Mouse (Mus musculus): ENCODE results near the gene Naglu. TPM values are rescaled to one million over a fixed set of nuclear protein-coding genes. Genes with fewer than 3 reads are reported as not detected.

Gene Naglu
- polyA plus RNA-seq, 1 experiment: 7.3 TPM

- H3K4me3 ChIP-seq (ENCODE audit: low read depth, low read length): no peak overlapping the region
- H3K4me1 ChIP-seq (ENCODE audit: control insufficient read depth, insufficient read depth, low read length): peaks cover 3% of the 10 kb centered on the region
- H3K27me3 ChIP-seq (ENCODE audit: control insufficient read depth, insufficient read depth, low read length, poor library complexity, severe bottlenecking): no peaks in the 10 kb centered on the region
- peak overlapping the region; percentile 62; the same call in 1 of the 2 replicates for H3K27ac ChIP-seq (ENCODE audit: insufficient read depth, low read length)
- no peak for TF ChIP-seq CTCF (IDR thresholded peaks at IDR 0.05; ENCODE audit: low read depth, low read length)
- peak overlapping the region; percentile 74; the same call in 1 of the 2 replicates for H3K9ac ChIP-seq (ENCODE audit: low read depth, poor library complexity, severe bottlenecking)
- H3K36me3 ChIP-seq (ENCODE audit: control insufficient read depth, insufficient read depth, low read length, poor library complexity, severe bottlenecking): peaks cover 22% of the 10 kb centered on the region
- H3K9me3 ChIP-seq (replicated peaks; ENCODE audit: control insufficient read depth, insufficient read depth, low read length, poor library complexity, severe bottlenecking): no peaks in the 10 kb centered on the region
These were observed 16.5 kb downstream of the Naglu start for GRCm38 (mm10) chr11:101086323-101086674.

- peaks cover 3% of the 10 kb centered on the region for H3K4me1 ChIP-seq (ENCODE audit: control insufficient read depth, insufficient read depth, low read length)
- peak within 1 kb of the TSS; percentile 68 for H3K4me3 ChIP-seq (ENCODE audit: low read depth, low read length)
- peak within 1 kb of the TSS; percentile 62 for H3K27ac ChIP-seq (ENCODE audit: insufficient read depth, low read length)
- no peaks in the 10 kb centered on the region for H3K9me3 ChIP-seq (replicated peaks; ENCODE audit: control insufficient read depth, insufficient read depth, low read length, poor library complexity, severe bottlenecking)
- H3K27me3 ChIP-seq (ENCODE audit: control insufficient read depth, insufficient read depth, low read length, poor library complexity, severe bottlenecking): no peaks in the 10 kb centered on the region
- peak within 1 kb of the TSS; percentile 74 for H3K9ac ChIP-seq (ENCODE audit: low read depth, poor library complexity, severe bottlenecking)
- H3K36me3 ChIP-seq (ENCODE audit: control insufficient read depth, insufficient read depth, low read length, poor library complexity, severe bottlenecking): peaks cover 29% of the 10 kb centered on the region
- TF ChIP-seq CTCF (IDR thresholded peaks at IDR 0.05; ENCODE audit: low read depth, low read length) (no peak), EP300 (IDR thresholded peaks at IDR 0.05; ENCODE audit: insufficient read depth, low read depth, low read length) (0 out of 2 replicates have a peak, but pooled peaks have one; percentile 27), POLR2A (IDR thresholded peaks at IDR 0.05; ENCODE audit: insufficient read depth, low read length) (peak; percentile 52)
These were observed 17.2 kb downstream of the Naglu start, which contains the start of gene Mlx for GRCm38 (mm10) chr11:101086756-101087681. TSS of gene Mlx (plus strand) at chr11:101087277.

- peaks cover 36% of the 10 kb centered on the region for H3K36me3 ChIP-seq (ENCODE audit: control insufficient read depth, insufficient read depth, low read length, poor library complexity, severe bottlenecking)
- H3K4me3 ChIP-seq (ENCODE audit: low read depth, low read length): peak overlapping the region; percentile 68
- H3K9me3 ChIP-seq (replicated peaks; ENCODE audit: control insufficient read depth, insufficient read depth, low read length, poor library complexity, severe bottlenecking): no peaks in the 10 kb centered on the region
- peaks cover 3% of the 10 kb centered on the region for H3K4me1 ChIP-seq (ENCODE audit: control insufficient read depth, insufficient read depth, low read length)
- no peaks in the 10 kb centered on the region for H3K27me3 ChIP-seq (ENCODE audit: control insufficient read depth, insufficient read depth, low read length, poor library complexity, severe bottlenecking)
- peak overlapping the region; percentile 74 for H3K9ac ChIP-seq (ENCODE audit: low read depth, poor library complexity, severe bottlenecking)
- TF ChIP-seq POLR2A (IDR thresholded peaks at IDR 0.05; ENCODE audit: insufficient read depth, low read length): no peak
- no peak overlapping the region for H3K27ac ChIP-seq (ENCODE audit: insufficient read depth, low read length)
These were observed 17.9 kb downstream of the Naglu start for GRCm38 (mm10) chr11:101087682-101088055.

GRCm38 (mm10) chr11:101089931-101090330 lies 20.1 kb downstream of the Naglu start:
- H3K27me3 ChIP-seq (ENCODE audit: control insufficient read depth, insufficient read depth, low read length, poor library complexity, severe bottlenecking): no peaks in the 10 kb centered on the region
- H3K4me3 ChIP-seq (ENCODE audit: low read depth, low read length): no peak overlapping the region

GRCm38 (mm10) chr11:101094930-101095313 lies 25.1 kb downstream of the Naglu start:
- no peaks in the 10 kb centered on the region for H3K27me3 ChIP-seq (ENCODE audit: control insufficient read depth, insufficient read depth, low read length, poor library complexity, severe bottlenecking)
- TF ChIP-seq EP300 (IDR thresholded peaks at IDR 0.05; ENCODE audit: insufficient read depth, low read depth, low read length) (no peak), POLR2A (IDR thresholded peaks at IDR 0.05; ENCODE audit: insufficient read depth, low read length) (no peak), CTCF (IDR thresholded peaks at IDR 0.05; ENCODE audit: low read depth, low read length) (no peak)

More at GRCm38 (mm10) chr11:101089931-101090330, 20.1 kb downstream of the Naglu start:
- peaks cover 1% of the 10 kb centered on the region for H3K4me1 ChIP-seq (ENCODE audit: control insufficient read depth, insufficient read depth, low read length)
- no peak overlapping the region for H3K27ac ChIP-seq (ENCODE audit: insufficient read depth, low read length)
- peaks cover 46% of the 10 kb centered on the region for H3K36me3 ChIP-seq (ENCODE audit: control insufficient read depth, insufficient read depth, low read length, poor library complexity, severe bottlenecking)
- no peak for TF ChIP-seq EP300 (IDR thresholded peaks at IDR 0.05; ENCODE audit: insufficient read depth, low read depth, low read length)
- TF ChIP-seq POLR2A (IDR thresholded peaks at IDR 0.05; ENCODE audit: insufficient read depth, low read length): no peak
- no peak for TF ChIP-seq CTCF (IDR thresholded peaks at IDR 0.05; ENCODE audit: low read depth, low read length)
- no peak overlapping the region for H3K9ac ChIP-seq (ENCODE audit: low read depth, poor library complexity, severe bottlenecking)
- no peaks in the 10 kb centered on the region for H3K9me3 ChIP-seq (replicated peaks; ENCODE audit: control insufficient read depth, insufficient read depth, low read length, poor library complexity, severe bottlenecking)

GRCm38 (mm10) chr11:101095314-101096024 lies 25.7 kb downstream of the Naglu start, which contains the start of gene Psmc3ip:
TSS of gene Psmc3ip (minus strand) at chr11:101095436.
- peaks cover 57% of the 10 kb centered on the region for H3K36me3 ChIP-seq (ENCODE audit: control insufficient read depth, insufficient read depth, low read length, poor library complexity, severe bottlenecking)
- TF ChIP-seq POLR2A (IDR thresholded peaks at IDR 0.05; ENCODE audit: insufficient read depth, low read length) (no peak), EP300 (IDR thresholded peaks at IDR 0.05; ENCODE audit: insufficient read depth, low read depth, low read length) (no peak), CTCF (IDR thresholded peaks at IDR 0.05; ENCODE audit: low read depth, low read length) (peak; percentile 70)

More at GRCm38 (mm10) chr11:101094930-101095313, 25.1 kb downstream of the Naglu start:
- no peaks in the 10 kb centered on the region for H3K9me3 ChIP-seq (replicated peaks; ENCODE audit: control insufficient read depth, insufficient read depth, low read length, poor library complexity, severe bottlenecking)
- H3K9ac ChIP-seq (ENCODE audit: low read depth, poor library complexity, severe bottlenecking): peak overlapping the region; percentile 91
- no peaks in the 10 kb centered on the region for H3K4me1 ChIP-seq (ENCODE audit: control insufficient read depth, insufficient read depth, low read length)
- no peak overlapping the region for H3K27ac ChIP-seq (ENCODE audit: insufficient read depth, low read length)
- peaks cover 57% of the 10 kb centered on the region for H3K36me3 ChIP-seq (ENCODE audit: control insufficient read depth, insufficient read depth, low read length, poor library complexity, severe bottlenecking)
- H3K4me3 ChIP-seq (ENCODE audit: low read depth, low read length): peak overlapping the region; percentile 97

More at GRCm38 (mm10) chr11:101095314-101096024, 25.7 kb downstream of the Naglu start, which contains the start of gene Psmc3ip:
- no peaks in the 10 kb centered on the region for H3K27me3 ChIP-seq (ENCODE audit: control insufficient read depth, insufficient read depth, low read length, poor library complexity, severe bottlenecking)
- peak within 1 kb of the TSS; percentile 91 for H3K9ac ChIP-seq (ENCODE audit: low read depth, poor library complexity, severe bottlenecking)
- peak within 1 kb of the TSS; percentile 55; the same call in 1 of the 2 replicates for H3K27ac ChIP-seq (ENCODE audit: insufficient read depth, low read length)
- H3K4me1 ChIP-seq (ENCODE audit: control insufficient read depth, insufficient read depth, low read length): no peaks in the 10 kb centered on the region
- no peaks in the 10 kb centered on the region for H3K9me3 ChIP-seq (replicated peaks; ENCODE audit: control insufficient read depth, insufficient read depth, low read length, poor library complexity, severe bottlenecking)
- peak within 1 kb of the TSS; percentile 97 for H3K4me3 ChIP-seq (ENCODE audit: low read depth, low read length)

All from ES-Bruce4 (cell line).